Comparison of ENCODE assay signal across 8 mouse cellular contexts in genomic region chr7:90475793-90476312, GRCm38 (mm10). TPM values are rescaled to one million over a fixed set of nuclear protein-coding genes. Genes with fewer than 3 reads are reported as not detected.
DNase-seq lines count a peak whose midpoint lies in the region; ATAC-seq and TF ChIP-seq lines count a peak whose summit lies in the region.

Gene Tmem126b, minus strand, starts transcription at chr7:90476001.

- peak within 1 kb of the TSS; percentile 57 for H3K4me3 ChIP-seq in cortical plate, adult 2 months (ENCODE audit: insufficient read depth, low read length)
- peak within 1 kb of the TSS; percentile 97 for H3K4me3 ChIP-seq in megakaryocyte, embryonic 14.5 days (replicated peaks)

- H3K27ac ChIP-seq in cortical plate, adult 2 months (ENCODE audit: insufficient read depth, low read length) = peak within 1 kb of the TSS; percentile 88

- TF ChIP-seq CTCF in cortical plate, adult 2 months (IDR thresholded peaks at IDR 0.05; ENCODE audit: extremely low read depth, insufficient read depth, low read length) = no peak

- DNase-seq in gastrocnemius, adult 8-10 months (ENCODE audit: low spot score in 2 of 2) = peak; percentile 99
- peak; percentile 95 for DNase-seq in hindlimb bud, embryonic 11.5 days (ENCODE audit: extremely low spot score, low read depth, low spot score)
- DNase-seq in left cerebral cortex, adult 8-10 months (ENCODE audit: low spot score in 2 of 2) = peak; percentile 96 to 100
- peak; percentile 99 for DNase-seq in right cerebral cortex, postnatal 10 days (ENCODE audit: low spot score in 2 of 2)
- DNase-seq in urinary bladder, postnatal 25 days (ENCODE audit: low spot score) = peak; percentile 98

- peaks cover 17% of the 10 kb centered on the region for H3K36me3 ChIP-seq in megakaryocyte, embryonic 14.5 days (replicated peaks; ENCODE audit: low read length)

- peak; percentile 85 for TF ChIP-seq POLR2A in cortical plate, adult 2 months (IDR thresholded peaks at IDR 0.05; ENCODE audit: extremely low read depth, insufficient read depth, low read length)

- no peaks in the 10 kb centered on the region for H3K4me1 ChIP-seq in cortical plate, adult 2 months (ENCODE audit: control insufficient read depth, insufficient read depth, low read length)
- peaks cover 28% of the 10 kb centered on the region for H3K4me1 ChIP-seq in megakaryocyte, embryonic 14.5 days

- no peaks in the 10 kb centered on the region for H3K27me3 ChIP-seq in megakaryocyte, embryonic 14.5 days (replicated peaks)

- ATAC-seq in activated CD4-positive, CD25-positive, alpha-beta regulatory T cell, adult 4 months = peak; percentile 98

- no peaks in the 10 kb centered on the region for H3K9me3 ChIP-seq in megakaryocyte, embryonic 14.5 days

RNA-seq across cellular contexts. Expression of gene Tmem126b, which starts in this region (rescaled TPM):
- polyA plus RNA-seq in activated CD4-positive, CD25-positive, alpha-beta regulatory T cell, adult 4 months (2017; shearing (Covaris generic)) = 10 to 100 TPM; 32.3 to 39.5 TPM
- 24.9 and 26.4 TPM in 2 replicates for polyA plus RNA-seq in cortical plate, adult 2 months (2012; rRNA removed)
- 10 to 100 TPM; 18.6 to 23.7 (median 20.9) TPM for total RNA-seq in gastrocnemius, adult 8-10 months (2022)
- total RNA-seq in left cerebral cortex, adult 8-10 months (2022) = 10 to 100 TPM; 25.4 to 27.3 (median 26.5) TPM
- 2.0 TPM in 1 of 2 replicates, not detected in the other for polyA plus RNA-seq in megakaryocyte, embryonic 14.5 days (2012; ENCODE audit: insufficient read depth, low replicate concordance)

Comparison
In these comparisons a context has a peak if more than half of its experiments do, and no peak if none do; other contexts are left out.
1. Peak in every context shown above with its lines: DNase-seq, ATAC-seq, H3K4me3 ChIP-seq and H3K27ac ChIP-seq.